Mouse (Mus musculus): Measurements from ENCODE around the gene Ddx54.

Gene Ddx54

DNA sequence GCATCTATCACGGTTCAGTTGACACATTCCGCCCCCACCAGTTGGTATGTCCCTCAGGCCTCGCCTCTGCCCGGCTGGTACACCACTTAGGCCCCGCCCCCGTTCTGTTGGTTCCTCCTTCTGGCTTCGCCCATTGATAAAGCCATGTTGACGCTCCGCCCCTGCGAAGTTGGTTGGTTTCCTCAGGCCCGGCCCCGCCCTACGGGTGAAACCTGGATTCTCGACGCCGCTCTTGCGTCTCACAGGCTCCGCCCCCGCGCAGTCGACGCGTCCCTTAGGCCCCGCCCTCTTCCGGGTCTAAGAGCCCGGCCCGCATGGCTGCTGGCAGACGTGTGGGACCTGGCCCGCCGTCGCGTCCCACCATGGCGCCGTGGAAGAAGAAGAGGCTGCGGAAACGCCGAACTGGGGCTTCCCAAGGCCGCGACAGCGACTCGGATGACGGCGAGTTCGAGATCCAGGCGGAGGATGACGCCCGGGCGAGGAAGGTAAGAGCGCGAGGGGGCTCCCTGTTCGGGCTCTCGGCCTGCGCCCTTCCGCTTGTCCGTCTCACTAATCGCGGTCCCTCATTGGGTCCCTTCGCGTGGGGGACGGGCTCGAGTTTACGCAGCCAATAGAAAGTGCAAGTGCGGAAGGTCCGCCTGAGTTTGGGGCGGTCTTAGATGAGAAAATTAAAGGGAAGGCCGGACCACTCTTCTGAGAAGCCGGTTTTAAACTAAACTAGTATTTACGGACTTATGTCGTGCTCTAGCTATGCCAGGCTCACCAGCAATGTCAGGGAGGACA is 474 bp downstream of the Ddx54 start:
- peak; percentile 100 for DNase-seq

- no peak for DNase-seq
Observed at GRCm38 (mm10) chr5:120615903-120616302, 3.4 kb downstream of the Ddx54 start.

GRCm38 (mm10) chr5:120618778-120619177 is 6.2 kb downstream of the Ddx54 start:
- DNase-seq = no peak

GRCm38 (mm10) chr5:120619201-120619600 is 6.7 kb downstream of the Ddx54 start:
- DNase-seq = peak; percentile 65 to 83

- DNase-seq = peak; percentile 81 to 91
Observed at GRCm38 (mm10) chr5:120620375-120621077, 8.0 kb downstream of the Ddx54 start.

- DNase-seq = peak; percentile 77 to 80
Observed at GRCm38 (mm10) chr5:120621078-120621765, 8.7 kb downstream of the Ddx54 start.

DNA sequence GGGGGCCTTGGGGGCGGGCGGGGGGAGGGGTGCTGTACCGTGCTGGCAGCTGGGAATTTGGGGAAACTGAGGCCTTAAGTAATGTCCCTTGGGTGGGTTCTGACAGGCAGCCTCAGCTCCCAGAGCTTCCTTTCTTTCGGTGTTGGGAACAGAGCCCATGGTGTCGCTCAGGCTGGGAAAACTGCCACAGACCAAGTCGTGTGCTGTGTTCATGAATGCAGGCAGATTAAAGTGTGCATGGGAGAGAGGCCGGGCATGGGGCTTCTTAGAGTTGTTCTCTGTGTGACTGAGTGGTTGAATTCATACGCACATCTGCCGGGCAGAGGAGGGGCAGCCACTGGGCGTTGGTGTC is 9.3 kb downstream of the Ddx54 start:
- DNase-seq = no peak

DNA sequence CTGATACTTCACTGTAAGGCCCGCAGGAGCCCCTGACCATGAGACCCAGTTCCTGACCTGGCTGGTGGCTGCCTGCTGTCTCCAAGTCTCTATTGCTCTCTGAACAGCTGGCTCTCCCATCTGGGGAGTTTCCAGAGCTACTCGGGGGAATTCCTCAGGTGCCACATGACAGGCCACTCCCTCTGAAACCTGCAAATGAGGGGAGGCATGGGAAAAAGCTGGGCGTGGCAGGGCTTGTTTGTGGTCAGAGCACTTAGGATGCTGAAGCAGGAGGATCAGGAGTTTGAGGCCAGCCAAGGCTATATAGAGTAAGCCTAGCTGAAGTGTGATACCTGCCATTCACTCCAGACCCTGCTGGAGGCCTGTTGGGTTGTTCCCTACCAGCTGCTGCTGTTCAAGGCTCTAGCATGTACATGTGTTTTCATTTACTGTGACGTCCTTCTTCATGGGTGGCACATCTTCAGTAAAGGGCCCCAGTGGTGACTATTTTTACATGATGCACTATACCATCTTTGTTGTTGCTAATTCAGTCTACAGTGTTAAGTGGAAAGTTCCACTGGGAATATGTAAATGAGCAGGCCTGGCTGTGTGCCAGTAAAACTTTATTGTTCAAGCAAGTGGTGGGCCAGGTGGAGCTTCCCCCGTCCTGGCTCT is 9.8 kb downstream of the Ddx54 start:
- peak; percentile 51 for DNase-seq

DNA sequence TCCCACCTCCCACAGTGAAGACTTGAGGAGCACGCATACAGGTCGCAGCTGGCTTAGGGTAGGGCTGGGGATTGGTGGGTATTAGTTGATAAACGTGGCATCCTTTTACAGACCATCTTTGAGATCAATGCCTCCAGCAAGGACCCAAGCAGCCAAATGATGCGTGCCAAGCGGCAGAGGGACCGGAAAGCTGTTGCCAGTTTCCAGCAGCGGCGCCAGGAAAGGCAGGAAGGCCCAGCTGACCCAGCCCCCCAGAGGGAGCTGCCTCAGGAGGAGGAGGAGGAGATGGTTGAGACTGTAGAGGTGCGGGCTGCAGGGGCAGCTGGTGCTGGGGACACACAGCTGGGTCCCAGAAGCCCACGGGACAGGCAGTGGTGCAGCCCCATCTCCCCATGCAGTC is 11.9 kb downstream of the Ddx54 start:
- no peak for DNase-seq

DNA sequence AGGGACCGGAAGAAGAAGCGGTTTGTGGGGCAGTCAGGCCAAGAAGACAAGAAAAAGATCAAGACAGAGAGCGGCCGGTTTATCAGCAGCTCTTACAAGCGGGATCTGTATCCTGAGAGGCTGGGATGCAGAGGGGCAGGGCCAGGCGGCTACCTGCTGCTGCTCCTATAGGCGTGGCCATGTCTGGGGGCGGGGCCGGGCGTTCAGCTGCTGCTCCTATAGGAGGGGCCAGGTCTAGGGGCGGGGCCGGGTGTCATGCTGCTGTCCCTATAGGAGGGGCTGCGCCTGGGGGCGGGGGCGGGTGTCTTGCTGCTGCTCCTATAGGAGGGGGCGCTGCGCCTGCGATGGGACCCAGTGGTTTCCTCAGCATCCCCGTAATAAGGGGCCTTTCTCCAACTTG is 13.9 kb downstream of the Ddx54 start:
- DNase-seq = no peak

DNA sequence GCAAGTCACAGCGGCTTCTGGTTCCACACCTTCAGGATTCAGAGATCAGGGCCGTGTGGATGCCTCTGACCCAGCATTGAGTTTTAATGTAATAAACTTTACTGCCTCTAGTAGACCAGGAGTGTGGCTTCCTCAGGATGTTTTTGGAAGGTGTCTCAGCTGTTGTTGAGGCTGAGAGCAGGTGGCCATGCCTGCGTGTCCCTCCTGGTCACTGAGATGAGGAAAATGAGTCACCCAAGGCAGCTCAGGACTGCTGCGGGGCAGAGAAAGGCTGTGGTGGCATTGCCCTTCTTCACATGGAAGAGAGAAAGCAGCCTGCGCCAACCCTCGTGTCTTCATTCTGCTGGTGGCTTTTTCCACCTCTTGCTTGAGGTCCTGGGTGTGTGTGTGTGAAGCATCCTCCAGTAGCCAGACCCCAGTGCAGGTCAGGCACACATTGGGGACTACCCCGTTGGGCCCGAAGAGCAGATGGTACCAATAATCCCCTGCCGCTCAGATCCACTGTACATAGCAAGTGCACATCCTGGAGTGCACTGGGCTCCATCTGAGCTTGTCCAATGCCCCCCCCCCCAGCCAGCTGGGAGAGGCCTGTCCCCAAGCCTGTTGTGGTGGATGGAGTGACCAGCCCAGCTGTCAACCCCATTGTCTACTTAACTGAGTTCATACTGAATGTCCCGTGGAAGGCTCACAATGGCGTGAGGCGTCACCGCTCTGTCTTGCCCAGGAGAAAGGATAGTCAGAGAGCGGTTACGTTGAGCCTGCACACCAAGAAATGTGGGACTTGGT is 15.2 kb downstream of the Ddx54 start:
- DNase-seq = no peak

DNA sequence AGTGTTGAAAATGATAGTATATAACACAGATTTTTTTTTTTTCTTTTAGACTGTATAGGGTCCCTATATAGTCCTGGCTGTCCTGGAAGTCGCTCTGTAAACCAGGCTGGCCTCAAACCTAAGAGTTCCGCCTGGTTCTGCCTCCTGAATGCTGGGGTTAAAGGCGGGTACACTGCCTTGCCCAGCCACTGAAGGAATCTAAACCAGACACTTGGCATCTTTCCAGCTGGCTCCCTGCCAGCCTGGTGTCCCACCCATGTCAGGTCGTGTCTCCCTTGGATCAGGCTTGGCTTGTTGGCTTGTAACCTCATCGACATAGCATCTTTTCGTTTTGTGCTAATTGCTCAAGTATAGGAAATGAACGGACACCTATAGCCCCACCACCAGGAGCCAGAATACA is 16.1 kb downstream of the Ddx54 start:
- no peak for DNase-seq

- DNase-seq = no peak
Observed at GRCm38 (mm10) chr5:120631128-120631527, 18.6 kb downstream of the Ddx54 start.

DNA sequence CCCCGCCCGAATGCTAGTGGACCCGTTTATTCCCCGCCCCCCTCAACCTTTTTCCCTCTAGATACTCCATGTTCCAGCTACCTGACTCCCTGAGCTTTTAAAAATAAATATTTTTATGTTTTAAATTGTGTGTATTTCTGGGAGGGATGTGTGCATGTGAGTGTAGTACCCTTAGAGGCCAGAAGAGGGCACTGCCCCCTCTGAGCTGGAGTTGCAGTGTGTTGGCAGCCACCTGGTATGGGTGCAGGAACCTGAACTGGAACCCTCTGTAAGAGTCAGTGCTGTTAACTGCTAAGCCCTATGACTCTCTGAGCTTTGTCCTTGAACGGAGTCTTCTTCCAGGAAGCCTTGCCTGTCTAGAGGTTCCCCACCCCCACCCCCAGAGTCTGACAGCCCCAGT is 19.4 kb downstream of the Ddx54 start:
- no peak for DNase-seq

- DNase-seq = no peak
Observed at GRCm38 (mm10) chr5:120634131-120634530, 21.6 kb downstream of the Ddx54 start, which contains the start of gene Cfap73. Cfap73 (minus strand) TSS chr5:120634235.

GRCm38 (mm10) chr5:120634860-120635259 is 22.3 kb downstream of the Ddx54 start:
- DNase-seq = no peak

- no peak for DNase-seq
Observed at GRCm38 (mm10) chr5:120635633-120636032, 23.1 kb downstream of the Ddx54 start.

DNA sequence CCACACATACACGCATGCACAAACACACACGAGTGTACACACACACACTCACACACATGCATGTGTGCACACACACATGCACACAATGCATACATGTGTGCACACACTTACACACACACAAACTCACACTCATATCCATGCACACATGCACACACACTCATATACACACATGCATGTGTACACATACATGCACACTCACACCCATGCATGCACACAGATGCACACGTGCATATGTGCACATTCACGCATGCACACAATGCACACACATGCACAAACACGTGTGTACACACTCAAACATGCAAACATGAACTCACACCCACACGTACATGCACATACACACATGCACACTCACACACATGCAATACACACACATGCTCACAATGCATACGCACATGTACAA is 27.6 kb downstream of the Ddx54 start:
- DNase-seq = no peak

- no peak for DNase-seq
Observed at GRCm38 (mm10) chr5:120643365-120644085, 31.0 kb downstream of the Ddx54 start.

- no peak for DNase-seq
Observed at GRCm38 (mm10) chr5:120644227-120644626, 31.7 kb downstream of the Ddx54 start.

DNA sequence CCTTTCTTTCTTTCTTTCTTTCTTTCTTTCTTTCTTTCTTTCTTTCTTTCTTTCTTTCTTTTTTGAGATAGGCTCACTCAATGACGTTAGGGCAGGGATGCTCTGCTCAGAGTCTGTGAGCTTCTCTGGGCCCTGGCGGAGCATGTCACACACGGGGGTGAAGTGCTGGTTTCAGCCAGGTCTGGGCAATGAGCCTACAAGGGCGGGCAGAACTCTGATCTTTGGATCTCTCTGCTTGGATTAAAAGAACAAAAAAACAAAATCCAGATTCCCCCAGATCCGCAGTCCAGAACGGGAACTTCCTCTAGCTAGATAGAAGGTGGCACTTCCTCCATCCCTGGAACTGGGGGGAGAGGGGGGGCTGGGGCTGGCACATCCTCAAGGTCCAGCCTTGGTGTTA is 33.3 kb downstream of the Ddx54 start:
- DNase-seq = no peak

DNA sequence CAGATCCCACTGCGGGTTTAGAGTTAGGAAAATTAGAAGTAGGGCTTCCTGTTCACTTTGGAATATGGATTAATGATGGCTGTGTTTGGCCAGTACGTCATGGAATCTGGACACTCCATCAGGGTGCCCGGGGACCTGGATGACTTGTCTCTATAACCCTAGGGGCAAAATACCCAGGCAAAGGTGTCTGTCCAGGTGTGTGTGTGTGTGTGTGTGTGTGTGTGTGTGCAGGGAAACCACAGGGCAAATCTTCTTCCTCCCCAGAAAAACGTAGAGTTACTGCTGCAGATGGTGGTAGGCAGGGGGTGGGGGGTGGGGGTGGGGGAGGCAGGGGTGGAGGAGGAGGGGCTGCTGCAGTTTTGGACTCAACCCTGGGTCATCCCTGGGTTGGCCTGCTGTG is 34.8 kb downstream of the Ddx54 start:
- DNase-seq = no peak

Measured in spleen, adult 18-20 months (tissue).